Mouse (Mus musculus): ENCODE measurements around the gene Syde1.
A peak's percentile ranks its signal among the peaks of the same experiment; 100 is the strongest.

DNA sequence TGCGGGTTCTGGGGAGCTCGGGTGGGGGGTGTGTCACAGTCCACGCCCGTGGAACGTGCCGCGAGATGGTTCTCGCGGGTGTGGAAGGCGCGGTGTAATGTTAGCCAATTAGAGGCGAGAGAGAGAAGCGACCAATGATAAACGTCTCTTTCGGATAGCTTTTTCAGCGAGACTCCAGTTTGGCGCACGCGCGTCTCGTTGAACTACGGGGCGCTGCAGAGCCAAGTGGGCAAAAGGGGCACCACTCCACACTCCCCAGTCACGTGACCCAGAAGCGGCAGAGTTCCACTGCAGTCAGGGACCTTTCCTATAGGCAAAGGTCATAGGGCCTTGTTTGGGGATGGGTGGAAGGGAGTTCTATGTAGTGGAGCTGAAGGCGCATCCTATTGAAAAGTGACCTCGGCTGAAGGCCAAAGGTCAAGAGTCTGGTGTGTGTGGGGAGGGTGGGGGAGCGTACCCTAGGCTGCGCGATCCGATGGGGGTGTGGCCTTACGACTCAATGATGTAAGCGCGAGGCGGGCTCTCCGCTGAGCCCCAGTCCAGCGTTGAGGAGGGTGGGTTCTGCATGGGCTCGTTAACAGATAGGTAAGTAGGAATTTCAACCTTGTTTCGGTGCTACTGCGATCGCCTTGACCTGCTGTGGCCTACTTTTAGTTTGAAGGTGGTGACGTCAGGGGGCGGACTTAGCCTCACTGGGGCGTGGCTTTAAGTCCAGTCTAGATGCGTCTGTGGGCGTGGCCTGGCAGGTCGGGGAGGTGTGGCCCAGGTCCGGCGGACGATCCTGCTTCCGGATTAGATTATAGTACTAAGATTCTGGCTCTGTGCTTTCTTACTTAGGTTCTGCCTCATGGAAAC is 17.3 kb downstream of the Syde1 start, which contains the start of gene Ilvbl:
- TF ChIP-seq POLR2AphosphoS2 (IDR thresholded peaks at IDR 0.05; ENCODE audit: low read length) (0 out of 2 replicates have a peak, but pooled peaks have one; percentile 32), USF1 (IDR thresholded peaks at IDR 0.05; ENCODE audit: low read depth, low read length) (peak; percentile 99)

Data from MEL (cell line).